ENCODE assay signal across 32 mouse cellular contexts in the genomic region with DNA sequence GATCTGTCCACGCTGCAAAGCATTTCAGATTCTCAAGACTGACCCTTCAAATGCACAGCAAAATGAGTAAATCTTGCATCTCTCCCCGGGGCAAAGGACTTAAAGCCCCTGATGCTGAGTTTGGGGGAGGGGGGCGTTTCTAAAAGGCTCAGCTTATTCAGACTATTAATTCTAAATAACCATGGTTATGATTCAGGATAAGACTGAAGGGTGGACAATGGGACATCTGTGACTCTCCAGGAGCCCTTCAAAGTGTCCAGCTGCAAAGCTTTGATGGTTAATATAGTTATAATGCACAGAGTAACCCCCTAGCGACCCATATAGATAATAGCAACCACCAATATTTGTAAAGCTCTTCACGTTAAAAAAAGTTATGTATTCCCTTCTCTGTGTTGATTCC. TPM values are rescaled to one million over a fixed set of nuclear protein-coding genes. Genes with fewer than 3 reads are reported as not detected.
"Had no signal": no experiment of that assay in that cellular context is flagged by ENCODE, and none has a peak within 500 bp of the region (broad histone marks: within the 10 kb centered on the region; RNA-seq: fewer than 3 reads in every experiment).

No protein-coding gene starts in this region.

- H3K4me3 ChIP-seq: kidney, embryonic 15.5 days; limb, embryonic 12.5 days; limb, embryonic 15.5 days; lung, embryonic 15.5 days; myocyte; neural tube, embryonic 13.5 days had no signal

- H3K4me2 ChIP-seq: kidney, embryonic 15.5 days; limb, embryonic 12.5 days; limb, embryonic 15.5 days; liver, embryonic 11.5 days; lung, embryonic 15.5 days; neural tube, embryonic 13.5 days had no signal

- DNase-seq: kidney, adult 2 months; kidney, postnatal 10 days; kidney, postnatal 36 days; left cerebral cortex, postnatal 4 days; liver, postnatal 0 days; lung, postnatal 14 days; lung, postnatal 4 days; right cerebral cortex, adult 18-20 months; right cerebral cortex, postnatal 14 days; right cerebral cortex, postnatal 4 days; thymus, adult 2 months; thymus, postnatal 14 days; thymus, postnatal 4 days had no signal

- H3K9me3 ChIP-seq: kidney, embryonic 15.5 days; limb, embryonic 12.5 days; limb, embryonic 15.5 days; lung, embryonic 15.5 days; neural tube, embryonic 13.5 days had no signal

- H3K4me1 ChIP-seq: limb, embryonic 12.5 days; limb, embryonic 15.5 days; lung, embryonic 15.5 days; neural tube, embryonic 13.5 days had no signal

- H3K27ac ChIP-seq: kidney, embryonic 15.5 days; limb, embryonic 12.5 days; limb, embryonic 15.5 days; liver, embryonic 14.5 days; lung, embryonic 15.5 days; neural tube, embryonic 13.5 days; stomach, postnatal 0 days had no signal

- H3K27me3 ChIP-seq: kidney, embryonic 15.5 days; lung, embryonic 15.5 days; neural tube, embryonic 13.5 days had no signal

- H3K36me3 ChIP-seq: kidney, embryonic 15.5 days; limb, embryonic 12.5 days; limb, embryonic 15.5 days; lung, embryonic 15.5 days; neural tube, embryonic 13.5 days had no signal

- ATAC-seq: intestine, postnatal 0 days; liver, postnatal 0 days had no signal

- H3K9ac ChIP-seq: kidney, embryonic 15.5 days; limb, embryonic 12.5 days; limb, embryonic 15.5 days; liver, embryonic 14.5 days; liver, postnatal 0 days; lung, embryonic 15.5 days; neural tube, embryonic 13.5 days had no signal

RNA-seq across cellular contexts. Expression of gene Gm8994, which starts 19.7 kb away (rescaled TPM):
- total RNA-seq: layer of hippocampus, postnatal 25 days; left cerebral cortex, adult 18-20 months; left cerebral cortex, postnatal 14 days; left cerebral cortex, postnatal 4 days; megakaryocyte progenitor cell, adult 5-6 weeks; megakaryocyte-erythroid progenitor cell, adult 5-6 weeks; monocyte, adult 5-6 weeks; neutrophil, adult 5-6 weeks had no signal
- polyA plus RNA-seq: intestine, embryonic 14.5 days; intestine, postnatal 0 days; kidney, adult 2 months; kidney, embryonic 15.5 days; limb, embryonic 12.5 days; limb, embryonic 15.5 days; liver, embryonic 11.5 days; liver, postnatal 0 days; lung, embryonic 15.5 days; myocyte; neural tube, embryonic 13.5 days; stomach, embryonic 14.5 days; stomach, postnatal 0 days had no signal
